Mouse (Mus musculus): ENCODE measurements at regions not wholly inside any gene's neighbourhood (a gene's known extent, or its start where the extent isn't known, plus 50 kb on each side); places are given as distances from the start of the nearest gene placed in this dataset.
A peak's percentile ranks its signal among the peaks of the same experiment; 100 is the strongest.
"Not testable (repeated sequence)": the region's sequence is repeated elsewhere in the genome, so short reads cannot be mapped to it uniquely, and the experiment has no call there.

DNA sequence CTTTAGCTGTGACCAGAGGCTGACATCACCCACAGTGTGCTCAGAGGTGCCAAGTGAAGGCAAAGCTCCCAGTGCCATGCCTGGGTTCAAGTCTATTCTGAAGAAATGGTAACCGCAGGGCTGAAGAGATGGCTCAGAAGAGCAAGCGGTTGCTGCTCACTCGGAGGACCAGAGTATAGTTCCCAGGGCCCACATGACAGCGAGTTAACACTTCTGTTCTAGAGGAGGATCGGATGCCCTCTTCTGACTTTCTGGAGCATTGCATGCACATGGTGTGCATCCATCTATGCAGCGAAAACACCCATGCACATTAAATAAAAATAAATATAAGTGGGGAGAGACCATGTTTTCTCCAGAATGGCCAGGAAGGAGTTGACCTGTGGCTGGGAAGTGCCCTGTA, 209.5 kb downstream of the Sorl1 start:
- H3K4me1 ChIP-seq, result peaks cover 42% of the 10 kb centered on the region
- WGBS, result 90% methylated on average over 6 of the region's 6 CpGs
- no peaks in the 10 kb centered on the region for H3K36me3 ChIP-seq (replicated peaks)
- peak overlapping the region; percentile 51; the same call in 1 of the 2 replicates for H3K27ac ChIP-seq
- DNase-seq (ENCODE audit: extremely low spot score, low spot score), result no peak
- H3K27me3 ChIP-seq (ENCODE audit: poor library complexity, severe bottlenecking), result no peaks in the 10 kb centered on the region; the same call in 1 of the 2 replicates
- no peak overlapping the region for H3K4me3 ChIP-seq
- no peaks in the 10 kb centered on the region; the same call in 1 of the 2 replicates for H3K9me3 ChIP-seq

DNA sequence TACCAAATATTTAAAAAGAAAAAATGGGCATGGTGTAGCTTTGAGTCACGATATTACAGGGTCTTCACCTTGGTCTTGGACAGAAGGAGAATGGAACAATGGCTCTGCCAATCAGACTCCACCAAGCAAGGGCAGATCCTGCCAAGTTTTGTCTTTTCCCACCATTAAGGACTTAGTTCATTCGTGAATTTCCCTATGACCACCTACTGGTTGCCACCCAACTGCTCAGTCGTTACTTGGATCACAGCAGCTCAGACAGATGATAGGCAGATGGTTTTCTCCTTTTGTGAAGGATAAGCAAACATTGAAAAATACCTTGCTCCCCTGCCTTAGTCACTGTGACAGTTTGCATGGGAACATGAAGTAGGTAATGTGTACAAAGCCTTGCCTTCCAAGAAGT, 210.2 kb downstream of the Sorl1 start:
- H3K36me3 ChIP-seq (replicated peaks), result no peaks in the 10 kb centered on the region
- no peaks in the 10 kb centered on the region; the same call in 1 of the 2 replicates for H3K27me3 ChIP-seq (ENCODE audit: poor library complexity, severe bottlenecking)
- no peaks in the 10 kb centered on the region; the same call in 1 of the 2 replicates for H3K9me3 ChIP-seq
- H3K4me1 ChIP-seq, result peaks cover 35% of the 10 kb centered on the region
- 81% methylated on average over 3 of the region's 3 CpGs for WGBS
- no peak overlapping the region for H3K4me3 ChIP-seq
- no peak for DNase-seq (ENCODE audit: extremely low spot score, low spot score)
- peak overlapping the region; percentile 51; the same call in 1 of the 2 replicates for H3K27ac ChIP-seq

DNA sequence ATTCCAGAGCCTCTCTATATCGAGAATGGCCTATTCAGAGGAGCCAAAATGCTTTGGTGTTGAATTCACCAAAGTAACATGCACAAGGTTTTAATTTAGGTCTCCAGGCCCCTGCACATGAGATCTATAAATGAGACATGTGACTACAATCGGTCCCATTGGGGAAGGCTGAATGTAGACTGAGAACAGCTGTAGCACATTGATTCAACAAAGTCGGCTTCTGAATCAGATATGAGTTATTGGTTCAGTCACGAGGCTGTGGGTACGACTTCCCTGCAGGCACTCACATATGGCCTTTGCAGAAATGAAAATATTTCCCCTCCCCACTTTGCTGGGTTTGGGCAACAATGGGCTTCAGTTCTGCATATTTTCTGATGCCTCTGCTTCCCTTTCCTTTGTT, 211.6 kb downstream of the Sorl1 start:
- DNase-seq (ENCODE audit: extremely low spot score, low spot score), result no peak
- 88% methylated on average over 5 of the region's 5 CpGs for WGBS
- peaks cover 20% of the 10 kb centered on the region for H3K4me1 ChIP-seq
- no peak overlapping the region for H3K4me3 ChIP-seq
- no peaks in the 10 kb centered on the region for H3K36me3 ChIP-seq (replicated peaks)
- H3K27ac ChIP-seq, result no peak overlapping the region
- no peaks in the 10 kb centered on the region; the same call in 1 of the 2 replicates for H3K27me3 ChIP-seq (ENCODE audit: poor library complexity, severe bottlenecking)
- H3K9me3 ChIP-seq, result no peaks in the 10 kb centered on the region; the same call in 1 of the 2 replicates

GRCm38 (mm10) chr9:41900606-41900974, 223.5 kb downstream of the Sorl1 start:
- Histone ChIP-seq H3K4me3 (no peak overlapping the region), H3K4me1 (peaks cover 30% of the 10 kb centered on the region), H3K27me3 (ENCODE audit: poor library complexity, severe bottlenecking) (peaks cover 22% of the 10 kb centered on the region), H3K9me3 (no peaks in the 10 kb centered on the region), H3K36me3 (replicated peaks) (no peaks in the 10 kb centered on the region), H3K27ac (peak overlapping the region; percentile 20; the same call in 1 of the 2 replicates)
- WGBS, result 80% methylated on average over 8 of the region's 8 CpGs
- no peak for DNase-seq (ENCODE audit: extremely low spot score, low spot score)

DNA sequence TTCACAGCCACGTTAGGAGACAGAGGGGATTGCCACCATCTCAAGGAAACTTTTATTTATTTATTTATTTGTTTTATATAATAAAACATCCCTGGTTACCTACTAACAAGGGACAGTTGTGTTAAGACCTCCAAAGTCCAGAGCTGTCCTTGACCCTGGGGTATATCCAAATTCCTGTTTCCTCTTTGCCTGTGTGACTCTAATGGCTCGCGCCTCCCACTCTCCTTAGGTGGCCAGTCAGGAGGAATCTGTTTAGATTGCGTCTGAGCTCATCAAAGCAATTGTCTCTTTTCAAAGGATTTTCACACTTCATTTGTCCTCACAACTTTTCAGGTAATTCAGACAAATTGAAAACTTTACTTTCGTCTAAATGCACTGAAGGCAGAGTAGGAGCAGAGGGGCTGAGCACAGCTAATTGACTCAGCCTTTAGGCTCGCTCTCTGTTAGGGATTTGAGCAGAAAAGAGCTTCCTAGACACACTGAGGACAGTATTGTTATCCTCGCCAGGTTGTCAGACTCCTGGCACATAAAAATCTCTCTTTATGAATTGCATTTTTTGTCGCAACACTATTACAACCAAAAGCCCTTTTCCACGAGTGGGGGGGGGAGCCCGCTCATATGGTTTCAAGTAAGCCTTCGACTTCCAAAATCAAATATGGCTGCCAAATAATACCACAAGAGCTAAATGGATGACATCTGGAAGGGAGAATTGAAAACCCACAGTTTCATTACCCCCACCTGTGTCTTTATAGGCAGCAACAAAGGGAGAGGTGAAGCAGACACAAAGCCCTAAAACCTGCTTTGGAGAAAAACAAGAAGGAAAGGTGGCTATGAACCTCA, 224.1 kb downstream of the Sorl1 start:
- H3K4me3 ChIP-seq, result no peak overlapping the region
- H3K9me3 ChIP-seq, result no peaks in the 10 kb centered on the region
- H3K4me1 ChIP-seq, result peaks cover 30% of the 10 kb centered on the region
- H3K27me3 ChIP-seq (ENCODE audit: poor library complexity, severe bottlenecking), result peaks cover 22% of the 10 kb centered on the region
- H3K27ac ChIP-seq, result peak overlapping the region; percentile 62; the same call in 1 of the 2 replicates
- H3K36me3 ChIP-seq (replicated peaks), result no peaks in the 10 kb centered on the region
- DNase-seq (ENCODE audit: extremely low spot score, low spot score), result no peak
- WGBS, result 37% methylated on average over 11 of the region's 11 CpGs

DNA sequence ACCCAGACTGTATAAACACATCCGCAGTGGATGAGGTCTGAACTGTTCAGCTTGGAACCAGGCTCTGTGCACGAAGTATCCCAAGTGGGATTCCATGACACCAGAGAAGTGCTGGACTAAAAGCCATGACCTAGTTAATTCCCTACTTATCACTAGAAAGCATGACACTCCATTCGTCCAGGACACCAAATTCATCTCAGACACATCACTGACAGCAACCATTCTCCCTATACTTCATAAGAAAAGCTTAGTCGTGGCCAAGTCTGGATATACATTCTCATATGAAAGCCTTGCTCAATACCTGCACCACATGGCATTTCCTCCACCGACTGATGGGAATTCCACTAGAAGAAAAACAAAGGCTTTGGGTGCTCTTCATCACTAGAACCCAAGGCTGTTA, 229.0 kb downstream of the Sorl1 start:
- H3K36me3 ChIP-seq (replicated peaks), result no peaks in the 10 kb centered on the region
- peaks cover 37% of the 10 kb centered on the region for H3K4me1 ChIP-seq
- WGBS, result 85% methylated on average over 5 of the region's 5 CpGs
- H3K9me3 ChIP-seq, result no peaks in the 10 kb centered on the region
- no peak for DNase-seq (ENCODE audit: extremely low spot score, low spot score)
- H3K27ac ChIP-seq, result no peak overlapping the region
- no peak overlapping the region for H3K4me3 ChIP-seq
- H3K27me3 ChIP-seq (ENCODE audit: poor library complexity, severe bottlenecking), result peaks cover 37% of the 10 kb centered on the region

- peaks cover 31% of the 10 kb centered on the region for H3K27me3 ChIP-seq (ENCODE audit: poor library complexity, severe bottlenecking)
- no peaks in the 10 kb centered on the region for H3K36me3 ChIP-seq (replicated peaks)
- H3K4me1 ChIP-seq, result peaks cover 29% of the 10 kb centered on the region
- DNase-seq (ENCODE audit: extremely low spot score, low spot score), result no peak
- H3K27ac ChIP-seq, result no peak overlapping the region
- no peaks in the 10 kb centered on the region for H3K9me3 ChIP-seq
- no peak overlapping the region for H3K4me3 ChIP-seq
- 69% methylated on average over 3 of the region's 3 CpGs for WGBS
These were observed 231.3 kb downstream of the Sorl1 start for GRCm38 (mm10) chr9:41892841-41893240.

DNA sequence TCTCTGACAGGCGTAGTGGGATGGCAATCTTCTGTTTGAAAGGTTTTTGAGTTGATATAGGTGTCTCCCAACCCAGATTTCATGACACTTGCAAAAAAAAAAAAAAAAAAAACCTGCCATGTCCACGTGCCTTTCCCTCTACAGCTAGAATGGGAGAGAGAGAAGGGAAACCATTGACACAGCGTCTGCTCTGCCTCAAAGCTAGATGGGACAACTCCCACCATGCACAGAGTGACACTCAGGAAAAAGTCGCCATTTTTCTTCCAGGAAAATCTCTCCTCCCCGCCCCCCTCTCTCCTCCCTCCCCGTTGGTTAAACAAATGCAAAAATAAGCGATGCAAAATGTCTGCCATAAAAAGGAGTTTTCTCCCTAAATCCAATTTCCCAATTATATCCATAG, 232.9 kb downstream of the Sorl1 start:
- WGBS, result 62% methylated on average over 7 of the region's 7 CpGs
- Histone ChIP-seq H3K4me1 (peaks cover 26% of the 10 kb centered on the region), H3K36me3 (replicated peaks) (no peaks in the 10 kb centered on the region), H3K4me3 (peak overlapping the region; percentile 46; the same call in 1 of the 2 replicates), H3K27me3 (ENCODE audit: poor library complexity, severe bottlenecking) (peaks cover 28% of the 10 kb centered on the region), H3K9me3 (no peaks in the 10 kb centered on the region), H3K27ac (peak overlapping the region; percentile 96)
- DNase-seq (ENCODE audit: extremely low spot score, low spot score), result no peak

DNA sequence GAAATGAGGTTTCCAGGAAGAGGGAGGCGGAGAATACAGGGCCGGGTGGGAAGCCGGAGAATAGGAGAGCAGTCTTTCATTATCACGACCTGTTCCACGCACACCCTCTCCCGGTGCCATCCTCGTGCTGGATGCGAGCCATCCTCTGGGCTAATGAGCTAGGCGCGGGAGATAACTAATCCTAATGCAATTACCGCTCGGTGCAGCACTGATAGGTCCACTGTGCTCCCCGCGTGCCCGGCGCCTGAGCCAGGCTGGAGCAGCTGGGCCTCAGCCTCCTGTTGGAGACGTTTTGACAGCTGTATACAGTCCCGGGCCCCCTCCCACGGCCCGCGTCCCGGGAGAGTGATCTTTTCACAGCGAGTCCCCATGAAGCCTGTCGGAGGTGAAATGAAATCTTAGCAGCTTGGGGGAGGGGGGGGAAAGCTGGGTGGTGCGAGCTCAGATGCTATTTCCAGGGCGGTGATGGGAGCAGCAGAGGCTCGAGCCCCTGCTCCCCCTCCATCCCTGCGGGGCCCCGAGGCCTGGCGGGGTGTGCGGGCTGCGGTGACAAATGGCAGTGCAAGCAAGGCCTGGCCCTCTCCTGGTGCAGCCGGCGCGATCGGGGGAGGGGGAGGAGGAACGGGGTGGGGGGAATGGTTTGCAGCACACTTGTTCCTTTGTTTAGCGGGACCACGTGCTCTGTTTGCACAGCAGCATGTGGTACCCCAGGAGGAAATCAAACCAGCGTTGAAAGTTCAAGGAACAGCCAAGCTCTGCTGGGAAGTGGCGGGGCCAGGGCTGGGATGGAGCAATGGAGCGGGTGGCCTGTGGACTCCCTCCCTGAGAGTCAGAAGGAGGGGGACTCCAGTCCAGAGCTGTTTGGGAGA, 233.6 kb downstream of the Sorl1 start:
- peak overlapping the region; percentile 96 for H3K27ac ChIP-seq
- peaks cover 26% of the 10 kb centered on the region for H3K27me3 ChIP-seq (ENCODE audit: poor library complexity, severe bottlenecking)
- H3K4me1 ChIP-seq, result peaks cover 26% of the 10 kb centered on the region
- peak overlapping the region; percentile 46 for H3K4me3 ChIP-seq
- DNase-seq (ENCODE audit: extremely low spot score, low spot score), result peak; percentile 90
- H3K36me3 ChIP-seq (replicated peaks), result no peaks in the 10 kb centered on the region
- H3K9me3 ChIP-seq, result no peaks in the 10 kb centered on the region
- WGBS, result 3% methylated on average over 40 of the region's 42 CpGs

GRCm38 (mm10) chr9:41889568-41890272, 234.4 kb downstream of the Sorl1 start:
- Histone ChIP-seq H3K36me3 (replicated peaks) (no peaks in the 10 kb centered on the region), H3K27ac (peak overlapping the region; percentile 96), H3K4me1 (peaks cover 26% of the 10 kb centered on the region), H3K27me3 (ENCODE audit: poor library complexity, severe bottlenecking) (peaks cover 26% of the 10 kb centered on the region), H3K9me3 (no peaks in the 10 kb centered on the region), H3K4me3 (peak overlapping the region; percentile 46)
- no peak for DNase-seq (ENCODE audit: extremely low spot score, low spot score)
- WGBS, result 51% methylated on average over 12 of the region's 12 CpGs

GRCm38 (mm10) chr9:41888616-41889150, 235.4 kb downstream of the Sorl1 start:
- no peak overlapping the region for H3K4me3 ChIP-seq
- no peak for DNase-seq (ENCODE audit: extremely low spot score, low spot score)
- H3K27ac ChIP-seq, result no peak overlapping the region
- H3K4me1 ChIP-seq, result peaks cover 26% of the 10 kb centered on the region
- H3K27me3 ChIP-seq (ENCODE audit: poor library complexity, severe bottlenecking), result peaks cover 16% of the 10 kb centered on the region
- H3K9me3 ChIP-seq, result no peaks in the 10 kb centered on the region
- 93% methylated on average over 3 of the region's 3 CpGs for WGBS
- H3K36me3 ChIP-seq (replicated peaks), result no peaks in the 10 kb centered on the region

DNA sequence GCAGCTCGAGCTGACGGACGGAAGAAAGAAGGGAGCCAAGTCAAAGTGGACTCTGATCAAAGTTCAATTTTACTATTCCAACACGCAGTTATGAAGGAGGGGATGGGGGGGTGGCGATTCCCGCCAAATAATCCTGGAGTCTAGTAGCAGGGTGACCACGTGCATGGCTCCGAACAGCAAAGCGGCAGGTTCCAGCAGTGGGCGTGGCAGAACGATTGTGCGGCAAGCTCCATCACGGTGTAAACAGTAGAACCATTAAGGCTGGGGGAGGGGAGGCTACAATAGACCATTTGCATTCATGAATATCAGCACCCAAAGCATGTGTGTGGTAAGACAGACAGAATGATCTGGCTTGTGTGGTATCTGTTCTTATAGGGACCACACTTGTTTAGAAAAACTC, 237.6 kb downstream of the Sorl1 start:
- WGBS, result 95% methylated on average over 13 of the region's 13 CpGs
- not testable (repeated sequence) for DNase-seq (ENCODE audit: extremely low spot score, low spot score); H3K9me3 ChIP-seq; H3K36me3 ChIP-seq (replicated peaks); H3K4me3 ChIP-seq; H3K27me3 ChIP-seq (ENCODE audit: poor library complexity, severe bottlenecking); H3K27ac ChIP-seq
- H3K4me1 ChIP-seq, result peaks cover 28% of the 10 kb centered on the region

Measured in forebrain, embryonic 10.5 days (tissue).